Mouse (Mus musculus): Measurements from ENCODE around the gene Chst5.
"Not testable (repeated sequence)": the region's sequence is repeated elsewhere in the genome, so short reads cannot be mapped to it uniquely, and the experiment has no call there.

DNA sequence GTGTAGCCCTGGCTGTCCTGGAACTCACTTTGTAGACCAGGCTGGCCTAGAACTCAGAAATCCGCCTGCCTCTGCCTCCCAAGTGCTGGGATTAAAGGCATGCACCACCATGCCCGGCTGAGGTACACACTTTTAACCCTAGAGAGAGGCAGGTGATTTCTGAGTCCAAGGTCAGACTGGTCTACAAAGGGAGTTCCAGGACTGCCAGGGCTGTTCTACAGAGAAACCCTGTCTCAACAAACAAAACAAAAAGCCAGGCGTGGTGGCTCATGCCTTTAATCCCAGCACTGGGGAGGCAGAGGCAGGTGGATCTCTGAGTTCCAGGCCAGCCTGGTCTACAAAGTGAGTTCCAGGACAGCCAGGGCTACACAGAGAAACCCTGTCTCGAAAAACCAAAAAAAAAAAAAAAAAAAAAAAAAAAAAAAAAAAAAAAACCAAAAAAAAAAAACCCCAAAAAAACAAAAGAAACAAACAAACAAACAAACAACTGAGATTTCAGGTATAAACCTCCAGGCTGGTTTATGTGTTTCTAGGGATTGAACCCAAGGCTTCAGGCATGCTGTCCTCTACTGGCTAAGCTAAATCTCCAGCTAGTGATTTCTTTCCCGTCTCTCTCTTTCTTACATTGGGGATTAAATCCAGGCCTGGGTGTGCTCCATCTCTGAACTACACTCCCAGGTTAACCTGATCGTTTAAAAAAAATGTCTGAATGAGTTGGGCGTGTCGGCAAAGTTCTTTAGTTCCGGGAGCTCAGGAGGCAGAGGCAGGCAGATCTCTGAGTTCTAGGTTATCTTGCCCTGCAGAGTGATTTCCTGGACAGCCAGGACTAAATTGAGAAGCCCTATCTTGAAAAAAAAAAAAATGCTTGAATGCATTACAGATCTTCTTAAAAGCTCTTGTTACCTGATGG lies 28.1 kb upstream of the Chst5 start:
- not testable (repeated sequence) for TF ChIP-seq POLR2A, CTCF (IDR thresholded peaks at IDR 0.05; ENCODE audit: extremely low read depth, insufficient read depth, low read length)
